Mouse (Mus musculus) lung, embryonic 15.5 days (tissue): ENCODE data around the gene B4gat1. TPM values are rescaled to one million over a fixed set of nuclear protein-coding genes. Genes with fewer than 3 reads are reported as not detected.

ENCODE experiments used
- ATAC-seq: fragments of 200-750 bp; cut with Nextera tagmentation; 2 replicates; pipeline ENCODE4 v1.8.0; 2017; ENCODE audit warnings: moderate number of reproducible peaks, borderline replicate concordance; ENCODE audit not compliant: low FRiP score, low TSS enrichment; ENCODE audit errors: extremely low read depth
- H3K27ac ChIP-seq: fragments of 300-500 bp; sonication (generic); 2 replicates; pipeline ENCODE4 v1.5.1; 2015; ENCODE audit warnings: moderate library complexity, mild to moderate bottlenecking, inconsistent platforms
- H3K27me3 ChIP-seq: fragments of 300-500 bp; sonication (generic); 2 replicates; pipeline ENCODE4 v1.6.1; 2015; ENCODE audit warnings: inconsistent platforms
- H3K36me3 ChIP-seq: fragments of 300-500 bp; sonication (generic); 2 replicates; pipeline ENCODE4 v1.6.1; 2015; ENCODE audit warnings: inconsistent platforms
- H3K4me1 ChIP-seq: fragments of 300-500 bp; sonication (generic); 2 replicates; pipeline ENCODE4 v1.6.1; 2015; ENCODE audit warnings: inconsistent platforms
- H3K4me2 ChIP-seq: fragments of 300-500 bp; sonication (generic); 2 replicates; pipeline ENCODE4 v1.6.1; 2015; ENCODE audit warnings: inconsistent platforms, mild to moderate bottlenecking, moderate library complexity
- H3K4me3 ChIP-seq: fragments of 300-500 bp; sonication (generic); 2 replicates; pipeline ENCODE4 v1.5.1; 2015; ENCODE audit warnings: mild to moderate bottlenecking, inconsistent platforms
- H3K9ac ChIP-seq: fragments of 300-500 bp; sonication (generic); 2 replicates; pipeline ENCODE4 v1.6.1; 2015; ENCODE audit warnings: inconsistent platforms
- H3K9me3 ChIP-seq: fragments of 300-500 bp; sonication (generic); 2 replicates; pipeline ENCODE4 v1.6.1; 2016; ENCODE audit warnings: inconsistent platforms
- WGBS: fragments of 180-500 bp; shearing (Covaris S2); methylation state at CpG from one replicate; pipeline ENCODE4 v1.1.7; 2015; 5-methylcytosine and 5-hydroxymethylcytosine counted together
- polyA plus RNA-seq: library from polyadenylated mRNA; unstranded; fragments of >200 nt; fragmentation: Nextera tagmentation; extraction: Ambion mirVana; gene quantifications from 2 replicates; pipeline ENCODE4 v1.2.1, GENCODE M21; 2015

The B4gat1 gene
- polyA plus RNA-seq, 1 experiment from 2014 or later = 53.0 TPM

DNA sequence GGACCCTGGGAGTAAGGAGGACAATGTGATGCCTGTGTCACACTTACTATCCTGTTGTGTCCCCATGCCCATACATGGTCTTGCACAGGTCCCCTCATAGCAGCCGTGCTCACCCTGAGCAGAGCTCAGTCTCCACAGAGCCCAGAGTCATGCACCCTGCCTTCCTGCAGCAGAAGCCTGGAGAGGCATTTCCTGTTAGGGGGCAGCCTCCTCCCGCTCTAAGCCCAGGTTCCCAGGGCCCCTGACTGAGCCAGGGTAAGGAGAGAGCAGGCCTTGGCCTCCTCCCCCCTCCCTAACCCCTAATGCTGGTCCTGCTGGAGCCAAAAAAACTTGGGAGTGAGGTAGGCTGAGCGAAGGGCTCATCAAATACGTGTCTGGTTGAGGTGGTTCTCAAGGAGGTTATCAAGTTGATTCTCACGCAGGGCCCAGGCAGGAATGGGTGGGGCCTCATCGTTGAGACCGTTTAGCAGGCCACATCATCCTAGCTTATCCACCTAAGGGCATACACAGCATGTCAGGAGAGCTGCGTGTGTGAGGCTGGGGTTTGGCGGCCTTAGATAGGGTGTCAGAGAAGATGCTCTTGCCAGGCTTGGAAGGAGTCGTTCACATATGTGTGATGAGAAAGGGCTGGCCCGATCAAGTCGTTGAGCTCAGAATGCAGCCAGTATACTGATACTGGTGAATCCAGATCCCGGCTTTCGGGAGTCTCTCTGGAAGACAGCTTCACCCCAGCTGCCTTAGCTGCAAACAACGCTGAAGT, 28.6 kb downstream of the B4gat1 start:
- WGBS = 6% methylated on average over 15 of the region's 15 CpGs

DNA sequence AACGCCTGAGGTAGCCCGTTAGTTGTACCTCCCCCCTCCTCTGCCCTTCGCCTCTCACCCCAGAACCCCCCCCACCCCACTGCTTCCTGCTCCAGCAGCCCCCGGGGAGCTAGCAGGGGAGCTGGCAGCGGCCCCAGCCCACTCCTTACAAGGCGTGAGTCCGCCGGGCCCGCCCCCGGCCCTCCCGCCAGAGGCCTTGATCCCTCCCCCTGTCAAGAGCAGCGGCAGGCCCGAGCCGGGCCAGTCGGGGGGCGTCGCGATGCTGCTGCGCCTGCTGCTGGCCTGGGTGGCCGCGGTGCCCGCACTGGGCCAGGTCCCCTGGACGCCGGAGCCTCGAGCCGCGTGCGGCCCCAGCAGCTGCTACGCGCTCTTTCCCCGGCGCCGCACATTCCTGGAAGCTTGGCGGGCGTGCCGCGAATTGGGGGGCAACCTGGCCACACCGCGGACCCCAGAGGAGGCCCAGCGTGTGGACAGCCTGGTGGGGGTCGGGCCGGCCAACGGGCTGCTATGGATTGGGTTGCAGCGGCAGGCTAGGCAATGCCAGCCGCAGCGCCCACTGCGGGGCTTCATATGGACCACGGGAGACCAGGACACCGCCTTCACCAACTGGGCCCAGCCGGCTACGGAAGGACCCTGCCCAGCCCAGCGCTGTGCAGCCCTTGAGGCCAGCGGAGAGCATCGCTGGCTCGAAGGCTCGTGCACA, 29.4 kb downstream of the B4gat1 start, which contains the start of gene Cd248:
Gene Cd248, plus strand, starts transcription at position 212 of the 703 bp plus-strand sequence.
- peaks cover 45% of the 10 kb centered on the region for H3K27me3 ChIP-seq

More for the DNA sequence above, 28.6 kb downstream of the B4gat1 start:
- Histone ChIP-seq H3K4me2 (peak overlapping the region; percentile 87), H3K9ac (no peak overlapping the region), H3K27ac (peak overlapping the region; percentile 87), H3K36me3 (no peaks in the 10 kb centered on the region), H3K9me3 (no peaks in the 10 kb centered on the region), H3K4me3 (peak overlapping the region; percentile 62), H3K27me3 (peaks cover 45% of the 10 kb centered on the region), H3K4me1 (peaks cover 56% of the 10 kb centered on the region)
- ATAC-seq = peak; percentile 16; the same call in 1 of the 2 replicates

DNA sequence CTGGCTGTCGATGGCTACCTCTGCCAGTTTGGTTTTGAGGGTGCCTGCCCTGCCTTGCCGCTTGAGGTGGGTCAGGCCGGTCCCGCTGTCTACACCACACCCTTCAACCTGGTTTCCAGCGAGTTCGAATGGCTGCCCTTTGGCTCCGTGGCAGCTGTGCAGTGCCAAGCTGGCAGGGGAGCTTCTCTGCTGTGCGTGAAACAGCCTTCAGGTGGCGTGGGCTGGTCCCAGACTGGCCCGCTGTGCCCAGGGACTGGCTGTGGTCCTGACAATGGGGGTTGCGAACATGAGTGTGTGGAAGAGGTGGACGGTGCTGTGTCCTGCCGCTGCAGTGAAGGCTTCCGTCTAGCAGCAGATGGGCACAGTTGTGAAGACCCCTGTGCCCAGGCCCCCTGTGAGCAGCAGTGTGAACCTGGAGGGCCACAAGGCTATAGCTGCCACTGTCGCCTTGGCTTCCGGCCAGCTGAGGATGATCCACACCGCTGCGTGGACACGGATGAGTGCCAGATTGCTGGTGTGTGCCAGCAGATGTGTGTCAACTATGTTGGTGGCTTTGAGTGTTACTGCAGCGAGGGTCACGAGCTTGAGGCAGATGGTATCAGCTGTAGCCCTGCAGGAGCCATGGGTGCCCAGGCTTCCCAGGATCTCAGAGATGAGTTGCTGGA, 30.1 kb downstream of the B4gat1 start:
- 19% methylated on average over 21 of the region's 21 CpGs for WGBS
- ATAC-seq = no peak
- peak overlapping the region; percentile 75 for H3K27ac ChIP-seq

More for the DNA sequence above, 29.4 kb downstream of the B4gat1 start, which contains the start of gene Cd248:
- WGBS = 2% methylated on average over 45 of the region's 56 CpGs
- Histone ChIP-seq H3K4me2 (peak within 1 kb of the TSS; percentile 87), H3K27ac (peak within 1 kb of the TSS; percentile 87), H3K4me3 (peak within 1 kb of the TSS; percentile 62), H3K9ac (peak within 1 kb of the TSS; percentile 65), H3K4me1 (peaks cover 62% of the 10 kb centered on the region), H3K9me3 (no peaks in the 10 kb centered on the region), H3K36me3 (no peaks in the 10 kb centered on the region)
- peak; percentile 69 for ATAC-seq

DNA sequence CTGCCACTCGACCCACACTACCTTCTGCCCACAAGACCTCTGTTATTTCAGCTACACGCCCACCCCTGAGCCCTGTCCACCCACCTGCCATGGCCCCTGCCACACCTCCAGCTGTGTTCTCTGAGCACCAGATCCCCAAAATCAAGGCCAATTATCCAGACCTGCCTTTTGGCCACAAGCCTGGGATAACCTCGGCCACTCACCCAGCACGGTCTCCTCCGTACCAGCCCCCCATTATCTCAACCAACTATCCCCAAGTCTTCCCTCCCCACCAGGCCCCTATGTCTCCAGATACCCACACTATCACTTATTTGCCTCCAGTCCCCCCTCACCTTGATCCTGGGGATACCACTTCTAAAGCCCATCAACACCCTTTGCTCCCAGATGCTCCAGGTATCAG, 30.9 kb downstream of the B4gat1 start:
- Histone ChIP-seq H3K4me1 (peaks cover 62% of the 10 kb centered on the region), H3K9me3 (no peaks in the 10 kb centered on the region), H3K9ac (peak overlapping the region; percentile 65), H3K36me3 (no peaks in the 10 kb centered on the region), H3K4me3 (peak overlapping the region; percentile 62), H3K27me3 (peaks cover 50% of the 10 kb centered on the region), H3K4me2 (peak overlapping the region; percentile 87), H3K27ac (peak overlapping the region; percentile 56; the same call in 1 of the 2 replicates)
- 61% methylated on average over 5 of the region's 5 CpGs for WGBS
- ATAC-seq = no peak

More for the DNA sequence above, 30.1 kb downstream of the B4gat1 start:
- Histone ChIP-seq H3K9ac (peak overlapping the region; percentile 65), H3K36me3 (no peaks in the 10 kb centered on the region), H3K4me3 (peak overlapping the region; percentile 62), H3K4me1 (peaks cover 62% of the 10 kb centered on the region), H3K4me2 (peak overlapping the region; percentile 87), H3K9me3 (no peaks in the 10 kb centered on the region), H3K27me3 (peaks cover 46% of the 10 kb centered on the region)

DNA sequence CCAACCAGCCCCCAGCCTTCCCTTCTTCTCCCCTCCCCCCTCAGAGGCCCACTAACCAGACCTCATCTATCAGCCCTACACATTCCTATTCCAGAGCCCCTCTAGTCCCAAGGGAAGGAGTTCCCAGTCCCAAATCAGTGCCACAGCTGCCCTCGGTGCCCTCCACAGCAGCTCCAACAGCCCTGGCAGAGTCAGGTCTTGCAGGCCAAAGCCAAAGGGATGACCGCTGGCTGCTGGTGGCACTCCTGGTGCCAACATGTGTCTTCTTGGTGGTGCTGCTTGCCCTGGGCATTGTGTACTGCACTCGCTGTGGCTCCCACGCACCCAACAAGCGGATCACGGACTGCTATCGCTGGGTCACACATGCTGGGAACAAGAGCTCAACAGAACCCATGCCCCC, 31.4 kb downstream of the B4gat1 start:
- Histone ChIP-seq H3K4me2 (peak overlapping the region; percentile 87), H3K4me1 (peaks cover 62% of the 10 kb centered on the region), H3K27me3 (peaks cover 50% of the 10 kb centered on the region), H3K27ac (peak overlapping the region; percentile 56), H3K9me3 (no peaks in the 10 kb centered on the region), H3K36me3 (no peaks in the 10 kb centered on the region), H3K4me3 (peak overlapping the region; percentile 62), H3K9ac (peak overlapping the region; percentile 65)
- WGBS = 55% methylated on average over 7 of the region's 7 CpGs
- no peak for ATAC-seq

DNA sequence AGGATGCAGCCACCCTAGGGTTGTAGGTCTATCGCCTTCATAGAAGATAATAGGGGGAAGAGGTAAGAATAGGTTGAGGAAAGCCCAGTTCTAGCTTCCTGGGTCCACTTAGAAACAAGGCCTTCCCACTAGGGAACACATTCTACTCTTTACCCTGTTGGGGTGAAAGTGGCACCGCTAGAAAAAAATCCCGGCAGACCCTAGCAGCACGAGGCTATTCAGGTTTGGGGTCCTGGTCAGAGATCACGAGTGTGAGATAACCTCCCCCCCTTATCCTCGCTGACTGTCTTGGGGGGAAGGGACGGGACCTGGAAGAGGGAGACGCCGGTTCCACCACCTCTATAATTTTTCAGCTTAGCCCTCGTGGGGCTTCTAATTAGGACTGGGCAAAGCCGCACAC, 32.5 kb downstream of the B4gat1 start:
- WGBS = 6% methylated on average over 11 of the region's 11 CpGs
- ATAC-seq = no peak
- Histone ChIP-seq H3K27me3 (peaks cover 50% of the 10 kb centered on the region), H3K4me3 (peak overlapping the region; percentile 62), H3K4me1 (peaks cover 55% of the 10 kb centered on the region), H3K36me3 (no peaks in the 10 kb centered on the region), H3K9ac (peak overlapping the region; percentile 65), H3K27ac (peak overlapping the region; percentile 88), H3K4me2 (peak overlapping the region; percentile 87), H3K9me3 (no peaks in the 10 kb centered on the region)

DNA sequence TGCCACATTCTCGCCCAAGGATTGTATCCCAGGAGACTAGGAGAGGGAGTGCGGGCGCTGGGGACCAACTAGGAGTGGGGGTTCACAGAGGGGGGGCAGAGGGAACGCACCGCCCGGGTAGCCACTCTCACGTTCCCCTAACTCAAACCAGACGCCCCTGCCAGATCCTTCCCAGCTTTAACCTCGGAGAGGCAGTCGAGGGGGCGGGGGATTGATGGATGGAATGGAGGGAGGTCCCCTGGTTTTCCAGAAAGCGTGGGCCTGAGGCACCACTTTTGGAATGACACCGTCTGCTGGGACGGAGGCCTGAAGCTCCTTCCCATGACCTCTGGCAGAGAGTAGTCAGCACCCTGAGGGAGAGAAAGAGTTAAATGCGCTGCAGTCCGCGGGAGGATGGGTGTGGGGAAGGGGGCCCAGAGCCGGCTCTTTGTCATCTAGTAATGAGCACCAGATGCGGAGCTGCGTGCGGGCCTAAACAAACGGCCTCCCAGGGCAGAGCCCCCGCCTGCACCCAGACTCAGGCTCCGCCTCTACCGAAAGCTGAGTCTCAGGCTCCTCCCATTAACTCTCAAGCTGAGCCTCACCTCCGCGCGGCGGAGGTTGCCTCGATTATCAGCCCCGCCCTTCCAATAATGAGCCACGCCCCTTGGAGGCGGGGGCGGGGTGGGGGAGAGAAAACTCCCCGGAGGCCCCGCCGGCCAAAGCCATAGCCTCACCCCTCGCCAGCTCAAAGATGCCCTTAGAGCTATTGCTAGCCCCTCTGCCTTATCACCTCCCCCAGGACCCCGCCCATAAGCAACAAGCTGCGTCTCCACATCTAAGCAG, 33.1 kb downstream of the B4gat1 start:
- whole genome bisulfite sequencing = under 1% methylated on average over 40 of the region's 40 CpGs
- Histone ChIP-seq H3K4me2 (peak overlapping the region; percentile 87), H3K27me3 (peaks cover 49% of the 10 kb centered on the region), H3K9me3 (no peaks in the 10 kb centered on the region), H3K9ac (peak overlapping the region; percentile 65), H3K4me1 (peaks cover 52% of the 10 kb centered on the region), H3K4me3 (peak overlapping the region; percentile 62), H3K27ac (peak overlapping the region; percentile 88), H3K36me3 (no peaks in the 10 kb centered on the region)
- peak; percentile 80 for ATAC-seq

DNA sequence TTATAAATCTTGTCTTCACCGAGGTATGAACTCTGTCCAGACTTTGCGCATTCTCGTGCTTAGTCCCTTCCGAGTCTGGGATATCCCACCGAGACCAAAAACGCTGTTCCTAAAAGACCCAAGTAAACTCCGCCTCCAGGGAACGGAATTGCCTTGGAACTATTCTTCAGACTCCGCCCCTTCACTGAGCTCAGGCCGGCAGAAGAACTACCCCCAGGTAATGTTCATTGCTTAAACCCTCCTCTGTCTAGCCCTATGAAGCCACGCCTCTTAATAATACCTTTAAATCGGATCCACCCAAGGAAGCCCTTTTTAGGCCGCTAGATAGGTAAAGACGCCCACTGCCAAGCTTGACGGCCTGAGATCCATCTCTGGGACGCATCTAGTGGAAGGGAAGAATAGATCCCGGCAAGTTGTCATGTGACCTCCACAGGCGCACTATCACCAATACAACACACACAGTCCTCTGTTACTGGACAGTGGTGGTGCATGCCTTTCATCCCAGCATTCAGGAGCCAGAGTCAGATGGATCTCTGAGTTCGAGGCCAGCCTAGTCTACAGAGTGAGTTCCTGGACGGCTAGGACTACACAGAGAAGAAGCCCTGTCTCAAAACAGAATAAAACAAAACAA, 33.9 kb downstream of the B4gat1 start:
- H3K4me1 ChIP-seq = peaks cover 44% of the 10 kb centered on the region
- peak overlapping the region; percentile 87 for H3K4me2 ChIP-seq
- H3K36me3 ChIP-seq = no peaks in the 10 kb centered on the region
- H3K9ac ChIP-seq = 0 out of 2 replicates have a peak overlapping the region, but pooled peaks have one; percentile 65
- H3K27me3 ChIP-seq = peaks cover 41% of the 10 kb centered on the region
- WGBS = 2% methylated on average over 20 of the region's 20 CpGs
- no peaks in the 10 kb centered on the region for H3K9me3 ChIP-seq
- ATAC-seq = peak; percentile 29
- peak overlapping the region; percentile 62 for H3K4me3 ChIP-seq
- peak overlapping the region; percentile 88 for H3K27ac ChIP-seq

DNA sequence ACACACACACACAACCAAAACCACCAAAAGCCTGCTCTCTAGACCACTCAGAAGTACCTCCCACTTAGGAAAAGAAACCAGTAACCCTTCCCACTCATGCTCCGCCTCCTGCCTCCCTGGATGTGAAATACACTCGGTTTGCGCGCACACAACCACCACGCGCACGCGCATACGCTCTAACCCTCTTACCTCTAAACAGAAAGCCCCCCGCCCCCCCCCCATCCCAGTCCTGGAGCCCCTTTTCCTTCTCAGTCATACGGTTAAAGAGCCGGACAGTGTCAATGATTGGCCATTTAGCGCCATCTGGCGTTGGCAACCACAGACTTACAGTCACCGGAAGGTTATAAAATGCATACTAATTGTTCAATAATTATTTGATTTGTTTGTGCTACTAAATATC, 34.4 kb downstream of the B4gat1 start:
- Histone ChIP-seq H3K4me1 (peaks cover 40% of the 10 kb centered on the region), H3K9me3 (no peaks in the 10 kb centered on the region), H3K27ac (peak overlapping the region; percentile 88; the same call in 1 of the 2 replicates), H3K36me3 (no peaks in the 10 kb centered on the region), H3K27me3 (peaks cover 38% of the 10 kb centered on the region), H3K4me2 (peak overlapping the region; percentile 87), H3K9ac (no peak overlapping the region), H3K4me3 (peak overlapping the region; percentile 62)
- ATAC-seq = no peak
- WGBS = 2% methylated on average over 15 of the region's 15 CpGs

DNA sequence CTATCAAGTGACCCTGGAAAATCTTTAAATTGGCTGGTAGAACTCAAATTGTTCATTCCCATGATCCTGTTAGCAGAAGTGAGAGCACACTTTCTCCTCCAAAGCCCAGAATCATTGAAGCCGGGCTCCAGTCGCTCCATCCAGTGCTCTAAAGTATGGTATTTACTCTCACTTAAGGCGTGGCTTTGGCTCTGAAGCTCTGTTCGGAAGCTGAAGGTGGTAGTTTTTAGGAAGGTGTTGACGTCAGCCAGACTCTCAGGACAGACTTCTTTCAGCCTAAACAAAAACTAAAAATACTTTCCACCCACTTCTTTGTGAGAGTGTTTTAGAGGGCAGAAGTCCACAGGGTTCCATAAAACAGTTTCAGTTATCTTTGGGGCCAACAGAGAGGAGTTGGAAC, 34.9 kb downstream of the B4gat1 start:
- no peak overlapping the region for H3K4me3 ChIP-seq
- H3K27me3 ChIP-seq = peaks cover 36% of the 10 kb centered on the region
- H3K9ac ChIP-seq = 0 out of 2 replicates have a peak overlapping the region, but pooled peaks have one; percentile 10
- no peaks in the 10 kb centered on the region for H3K36me3 ChIP-seq
- 0 out of 2 replicates have a peak overlapping the region, but pooled peaks have one; percentile 87 for H3K4me2 ChIP-seq
- H3K4me1 ChIP-seq = peaks cover 35% of the 10 kb centered on the region
- 33% methylated on average over 5 of the region's 5 CpGs for WGBS
- H3K9me3 ChIP-seq = no peaks in the 10 kb centered on the region
- H3K27ac ChIP-seq = no peak overlapping the region
- ATAC-seq = no peak
